Mouse (Mus musculus) lung, postnatal 0 days (tissue): ENCODE data around the gene 5330417H12Rik. TPM values are rescaled to one million over a fixed set of nuclear protein-coding genes. Genes with fewer than 3 reads are reported as not detected.

ENCODE experiments used
- ATAC-seq: fragments of 200-750 bp; cut with Nextera tagmentation; 2 replicates; pipeline ENCODE4 v1.8.0; 2017; ENCODE audit warnings: moderate library complexity
- DNase-seq: peaks from one replicate; pipeline ENCODE4 v3.0.0-alpha.2; 2016; ENCODE audit warnings: low spot score
- H3K27ac ChIP-seq: fragments of 300-500 bp; sonication (generic); 2 replicates; pipeline ENCODE4 v1.5.1; 2014; ENCODE audit warnings: antibody characterized with exemption, mild to moderate bottlenecking, low read length, mixed read lengths
- H3K27me3 ChIP-seq: fragments of 300-500 bp; sonication (generic); replicated peaks from 2 replicates; pipeline ENCODE4 v1.6.1; 2014; ENCODE audit warnings: low read length, mixed read lengths; ENCODE audit not compliant: insufficient read depth
- H3K36me3 ChIP-seq: fragments of 300-500 bp; sonication (generic); 2 replicates; pipeline ENCODE4 v1.6.1; 2014; ENCODE audit warnings: low read length, mixed read lengths; ENCODE audit not compliant: insufficient read depth
- H3K4me1 ChIP-seq: fragments of 300-500 bp; sonication (generic); 2 replicates; pipeline ENCODE4 v1.6.1; 2014; ENCODE audit warnings: antibody characterized with exemption, low read depth, low read length, mixed read lengths; ENCODE audit not compliant: insufficient read depth
- H3K4me2 ChIP-seq: fragments of 300-500 bp; sonication (generic); replicated peaks from 2 replicates; pipeline ENCODE4 v1.6.1; 2014; ENCODE audit warnings: low read depth, mild to moderate bottlenecking, low read length, moderate library complexity, mixed read lengths
- H3K4me3 ChIP-seq: fragments of 300-500 bp; sonication (generic); 2 replicates; pipeline ENCODE4 v1.5.1; 2014; ENCODE audit warnings: low read depth, low read length
- H3K9ac ChIP-seq: fragments of 300-500 bp; sonication (generic); replicated peaks from 2 replicates; pipeline ENCODE4 v1.6.1; 2014; ENCODE audit warnings: low read depth, mild to moderate bottlenecking
- H3K9me3 ChIP-seq: fragments of 300-500 bp; sonication (generic); 2 replicates; pipeline ENCODE4 v1.6.1; 2016; ENCODE audit warnings: low read length, mixed read lengths
- CTCF ChIP-seq: IDR thresholded peaks from 2 replicates; pipeline ENCODE4 v1.5.1; 2016; ENCODE audit warnings: antibody characterized with exemption, mild to moderate bottlenecking
- EP300 ChIP-seq: IDR thresholded peaks from 2 replicates; pipeline ENCODE4 v1.6.1; 2016; ENCODE audit warnings: antibody characterized with exemption, mild to moderate bottlenecking, control low read depth
- WGBS: fragments of 180-500 bp; shearing (Covaris S2); extraction: QIAGEN DNeasy Blood & Tissue Kit; methylation state at CpG from one replicate; pipeline ENCODE4 v1.1.7; 2014; 5-methylcytosine and 5-hydroxymethylcytosine counted together
- polyA plus RNA-seq: library from polyadenylated mRNA; unstranded; fragments of >200 nt; fragmentation: Nextera tagmentation; extraction: Ambion mirVana; gene quantifications from 2 replicates; pipeline ENCODE4 v1.2.1, GENCODE M21; 2015

Gene 5330417H12Rik
- polyA plus RNA-seq, 1 experiment from 2014 or later: not detected

- no peak for ATAC-seq
- no peaks in the 10 kb centered on the region for H3K36me3 ChIP-seq
- TF ChIP-seq CTCF (no peak), EP300 (no peak)
- no peaks in the 10 kb centered on the region for H3K9me3 ChIP-seq
- no peaks in the 10 kb centered on the region for H3K27me3 ChIP-seq
- H3K27ac ChIP-seq: no peak overlapping the region
- no peak overlapping the region for H3K4me2 ChIP-seq
- H3K4me3 ChIP-seq: no peak overlapping the region
- WGBS: 80% methylated on average over 5 of the region's 5 CpGs
- DNase-seq: no peak
- no peak overlapping the region for H3K9ac ChIP-seq
- no peaks in the 10 kb centered on the region for H3K4me1 ChIP-seq
Measured at GRCm38 (mm10) chr7:107638026-107638425, 13.1 kb upstream of the 5330417H12Rik start.

DNA sequence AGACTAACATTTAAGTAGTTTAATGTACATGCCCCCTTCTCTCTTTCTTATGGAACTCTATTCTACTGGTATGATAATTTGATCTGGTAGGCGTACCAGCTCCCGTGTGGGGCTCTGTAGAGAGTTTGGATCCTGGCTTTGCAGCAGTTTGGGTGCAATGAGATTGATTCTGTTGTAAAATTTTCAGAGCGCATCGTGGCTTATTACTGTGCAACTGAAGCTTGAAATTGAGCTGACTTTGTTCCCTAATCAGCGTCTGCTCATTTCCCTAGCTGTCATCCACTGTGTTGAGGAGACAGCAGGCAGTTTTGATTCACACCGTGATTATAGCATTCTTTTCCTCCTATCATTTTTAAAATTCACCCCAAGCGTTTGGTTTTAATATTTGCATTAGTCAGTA is 12.4 kb upstream of the 5330417H12Rik start:
- WGBS: 82% methylated on average over 7 of the region's 7 CpGs
- TF ChIP-seq CTCF (no peak), EP300 (no peak)
- Histone ChIP-seq H3K4me3 (no peak overlapping the region), H3K4me1 (no peaks in the 10 kb centered on the region), H3K9me3 (no peaks in the 10 kb centered on the region), H3K36me3 (no peaks in the 10 kb centered on the region), H3K9ac (no peak overlapping the region), H3K4me2 (no peak overlapping the region), H3K27me3 (no peaks in the 10 kb centered on the region), H3K27ac (no peak overlapping the region)
- DNase-seq (no peak), ATAC-seq (no peak)

DNA sequence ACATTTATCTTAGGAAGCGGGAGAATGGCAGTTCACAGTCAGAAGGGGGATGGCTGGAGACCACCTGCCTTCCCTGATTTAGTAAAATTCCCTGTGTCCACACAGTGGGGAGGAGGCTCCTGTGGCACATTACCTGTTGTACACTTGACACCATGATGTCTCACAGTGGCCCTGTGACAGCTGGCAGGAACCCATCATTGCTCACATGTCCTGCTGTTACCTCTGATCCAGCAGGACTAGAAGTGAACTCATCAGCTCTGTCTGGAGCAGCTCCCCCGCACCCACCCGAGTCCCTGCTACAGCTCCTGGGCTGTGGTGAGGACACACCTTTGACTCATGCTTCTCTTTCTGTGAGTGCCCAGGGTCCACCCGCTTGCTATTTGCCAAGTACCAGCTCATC is 8.2 kb upstream of the 5330417H12Rik start:
- no peaks in the 10 kb centered on the region for H3K36me3 ChIP-seq
- no peak for DNase-seq
- no peak overlapping the region for H3K27ac ChIP-seq
- WGBS: 97% methylated on average over 4 of the region's 4 CpGs
- H3K27me3 ChIP-seq: no peaks in the 10 kb centered on the region
- H3K4me1 ChIP-seq: no peaks in the 10 kb centered on the region
- H3K4me2 ChIP-seq: no peak overlapping the region
- H3K4me3 ChIP-seq: no peak overlapping the region
- ATAC-seq: no peak
- TF ChIP-seq EP300: no peak
- TF ChIP-seq CTCF: no peak
- no peak overlapping the region for H3K9ac ChIP-seq
- no peaks in the 10 kb centered on the region for H3K9me3 ChIP-seq

GRCm38 (mm10) chr7:107628383-107628782 is 3.4 kb upstream of the 5330417H12Rik start:
- no peak overlapping the region for H3K9ac ChIP-seq
- no peaks in the 10 kb centered on the region for H3K27me3 ChIP-seq
- DNase-seq (no peak), ATAC-seq (no peak)
- no peak overlapping the region for H3K4me2 ChIP-seq
- H3K36me3 ChIP-seq: no peaks in the 10 kb centered on the region
- no peaks in the 10 kb centered on the region for H3K4me1 ChIP-seq
- no peaks in the 10 kb centered on the region for H3K9me3 ChIP-seq
- H3K4me3 ChIP-seq: no peak overlapping the region
- no peak overlapping the region for H3K27ac ChIP-seq
- TF ChIP-seq CTCF: no peak
- no peak for TF ChIP-seq EP300

DNA sequence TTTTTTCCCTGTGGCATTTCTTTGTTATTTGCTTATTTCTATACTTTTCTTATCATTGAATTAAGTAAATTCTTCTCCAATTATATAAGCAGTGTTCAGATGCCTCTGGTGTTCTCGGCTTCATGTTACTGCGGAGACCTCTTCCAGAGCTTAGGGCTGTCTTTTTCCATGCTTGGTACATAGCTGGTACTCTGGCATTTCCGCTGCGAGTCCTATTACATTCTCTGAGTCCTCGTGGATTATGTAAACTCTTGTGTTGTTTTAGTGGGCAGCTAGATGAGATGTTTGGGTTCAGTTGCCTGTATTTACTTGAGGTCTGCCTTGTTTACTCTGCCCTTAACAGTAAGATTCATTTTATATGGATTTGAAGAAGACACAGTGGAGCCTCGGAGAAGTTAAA is 820 bp upstream of the 5330417H12Rik start:
- WGBS: 43% methylated on average over 6 of the region's 6 CpGs

DNA sequence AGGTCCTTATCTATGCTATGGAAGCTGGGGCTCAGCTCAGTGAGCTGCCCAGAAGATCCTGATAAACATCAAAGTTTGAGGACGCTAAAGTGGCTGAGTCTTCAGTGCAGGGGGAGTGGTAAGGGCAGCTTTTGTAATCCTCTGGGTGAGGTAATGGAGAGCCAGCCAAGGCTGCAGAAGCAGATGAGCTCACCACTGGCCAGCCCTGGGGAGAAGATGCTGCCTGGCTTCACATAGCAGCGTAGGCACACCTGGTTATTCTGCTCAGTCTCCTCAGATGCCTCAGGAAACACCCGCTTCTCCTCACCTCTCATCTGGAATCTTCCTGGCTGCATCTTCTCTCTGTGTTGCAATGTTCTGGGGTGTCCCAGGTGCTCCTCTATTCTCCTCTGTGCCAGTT is 529 bp downstream of the 5330417H12Rik start:
- no peaks in the 10 kb centered on the region for H3K27me3 ChIP-seq
- ATAC-seq (no peak), DNase-seq (no peak)
- no peak overlapping the region for H3K9ac ChIP-seq
- H3K4me1 ChIP-seq: no peaks in the 10 kb centered on the region
- H3K36me3 ChIP-seq: no peaks in the 10 kb centered on the region
- no peak overlapping the region for H3K27ac ChIP-seq
- H3K4me2 ChIP-seq: no peak overlapping the region
- H3K4me3 ChIP-seq: no peak overlapping the region
- TF ChIP-seq CTCF (no peak), EP300 (no peak)
- H3K9me3 ChIP-seq: no peaks in the 10 kb centered on the region
- 42% methylated on average over 3 of the region's 3 CpGs for WGBS

More for the DNA sequence above, 820 bp upstream of the 5330417H12Rik start:
- TF ChIP-seq CTCF (no peak), EP300 (no peak)
- no peak overlapping the region for H3K4me3 ChIP-seq
- ATAC-seq (no peak), DNase-seq (no peak)
- H3K27ac ChIP-seq: no peak overlapping the region
- no peak overlapping the region for H3K4me2 ChIP-seq
- H3K9me3 ChIP-seq: no peaks in the 10 kb centered on the region
- no peaks in the 10 kb centered on the region for H3K4me1 ChIP-seq
- H3K27me3 ChIP-seq: no peaks in the 10 kb centered on the region
- no peaks in the 10 kb centered on the region for H3K36me3 ChIP-seq
- H3K9ac ChIP-seq: no peak overlapping the region

- TF ChIP-seq EP300 (no peak), CTCF (no peak)
- WGBS: 52% methylated on average over 3 of the region's 3 CpGs
- ATAC-seq: no peak
Measured at GRCm38 (mm10) chr7:107620137-107620536, 4.8 kb downstream of the 5330417H12Rik start.

More at GRCm38 (mm10) chr7:107620137-107620536, 4.8 kb downstream of the 5330417H12Rik start:
- Histone ChIP-seq H3K4me2 (no peak overlapping the region), H3K27ac (no peak overlapping the region), H3K4me1 (no peaks in the 10 kb centered on the region), H3K9me3 (no peaks in the 10 kb centered on the region), H3K36me3 (no peaks in the 10 kb centered on the region), H3K9ac (no peak overlapping the region), H3K27me3 (no peaks in the 10 kb centered on the region), H3K4me3 (no peak overlapping the region)
- no peak for DNase-seq
